Mouse (Mus musculus): ENCODE measurements at regions not wholly inside any gene's neighbourhood (a gene's known extent, or its start where the extent isn't known, plus 50 kb on each side); places are given as distances from the start of the nearest gene placed in this dataset.

- H3K4me3 ChIP-seq (ENCODE audit: insufficient read depth, poor library complexity, severe bottlenecking), result no peak overlapping the region
- H3K27me3 ChIP-seq (ENCODE audit: control insufficient read depth, insufficient read depth, insufficient read length), result no peaks in the 10 kb centered on the region
- no peaks in the 10 kb centered on the region for H3K79me2 ChIP-seq (ENCODE audit: control insufficient read depth, insufficient read depth)
- TF ChIP-seq FOSL1 (IDR thresholded peaks at IDR 0.05; ENCODE audit: insufficient read depth, low read length, poor library complexity, severe bottlenecking), result no peak
- no peak for TF ChIP-seq MYOD1 (IDR thresholded peaks at IDR 0.05; ENCODE audit: control insufficient read depth, insufficient read length, low read depth)
- TF ChIP-seq MYOG (IDR thresholded peaks at IDR 0.05; ENCODE audit: control insufficient read depth, extremely low read depth, insufficient read length), result no peak
- no peak for TF ChIP-seq USF1 (IDR thresholded peaks at IDR 0.05; ENCODE audit: low read depth)
- no peak for TF ChIP-seq CTCF (IDR thresholded peaks at IDR 0.05; ENCODE audit: control insufficient read depth, insufficient read depth, insufficient read length)
- no peak for TF ChIP-seq MAX (IDR thresholded peaks at IDR 0.05)
- no peaks in the 10 kb centered on the region for H3K79me3 ChIP-seq (ENCODE audit: low read depth)
- H3ac ChIP-seq (ENCODE audit: control insufficient read depth, insufficient read length, low read depth), result no peak overlapping the region
- no peaks in the 10 kb centered on the region for H3K36me3 ChIP-seq (ENCODE audit: control insufficient read depth, insufficient read depth)
Measured at GRCm38 (mm10) chr19:59687206-59687605, 229.0 kb downstream of the Emx2 start.

GRCm38 (mm10) chr19:59687681-59688080 lies 229.5 kb downstream of the Emx2 start:
- Histone ChIP-seq H3K36me3 (ENCODE audit: control insufficient read depth, insufficient read depth) (no peaks in the 10 kb centered on the region), H3K79me2 (ENCODE audit: control insufficient read depth, insufficient read depth) (no peaks in the 10 kb centered on the region), H3K4me3 (ENCODE audit: insufficient read depth, poor library complexity, severe bottlenecking) (no peak overlapping the region), H3K27me3 (ENCODE audit: control insufficient read depth, insufficient read depth, insufficient read length) (no peaks in the 10 kb centered on the region), H3K79me3 (ENCODE audit: low read depth) (no peaks in the 10 kb centered on the region), H3ac (ENCODE audit: control insufficient read depth, insufficient read length, low read depth) (no peak overlapping the region)
- TF ChIP-seq USF1 (IDR thresholded peaks at IDR 0.05; ENCODE audit: low read depth) (no peak), CEBPB (IDR thresholded peaks at IDR 0.05; ENCODE audit: low read depth) (no peak), FOSL1 (IDR thresholded peaks at IDR 0.05; ENCODE audit: insufficient read depth, low read length, poor library complexity, severe bottlenecking) (no peak), CTCF (IDR thresholded peaks at IDR 0.05; ENCODE audit: control insufficient read depth, insufficient read depth, insufficient read length) (no peak), MAX (IDR thresholded peaks at IDR 0.05) (no peak), MYOD1 (IDR thresholded peaks at IDR 0.05; ENCODE audit: control insufficient read depth, insufficient read length, low read depth) (no peak), MYOG (IDR thresholded peaks at IDR 0.05; ENCODE audit: control insufficient read depth, extremely low read depth, insufficient read length) (no peak)

GRCm38 (mm10) chr19:59691541-59692096 lies 233.4 kb downstream of the Emx2 start:
- Histone ChIP-seq H3K79me2 (ENCODE audit: control insufficient read depth, insufficient read depth) (no peaks in the 10 kb centered on the region), H3K4me3 (ENCODE audit: insufficient read depth, poor library complexity, severe bottlenecking) (no peak overlapping the region), H3ac (ENCODE audit: control insufficient read depth, insufficient read length, low read depth) (no peak overlapping the region), H3K27me3 (ENCODE audit: control insufficient read depth, insufficient read depth, insufficient read length) (no peaks in the 10 kb centered on the region), H3K79me3 (ENCODE audit: low read depth) (no peaks in the 10 kb centered on the region), H3K36me3 (ENCODE audit: control insufficient read depth, insufficient read depth) (no peaks in the 10 kb centered on the region)
- TF ChIP-seq USF1 (IDR thresholded peaks at IDR 0.05; ENCODE audit: low read depth) (no peak), MAX (IDR thresholded peaks at IDR 0.05) (no peak), FOSL1 (IDR thresholded peaks at IDR 0.05; ENCODE audit: insufficient read depth, low read length, poor library complexity, severe bottlenecking) (no peak), MYOG (IDR thresholded peaks at IDR 0.05; ENCODE audit: control insufficient read depth, extremely low read depth, insufficient read length) (no peak), MYOD1 (IDR thresholded peaks at IDR 0.05; ENCODE audit: control insufficient read depth, insufficient read length, low read depth) (no peak), CTCF (IDR thresholded peaks at IDR 0.05; ENCODE audit: control insufficient read depth, insufficient read depth, insufficient read length) (no peak), CEBPB (IDR thresholded peaks at IDR 0.05; ENCODE audit: low read depth) (no peak)

GRCm38 (mm10) chr19:59697628-59698027 lies 239.5 kb downstream of the Emx2 start:
- Histone ChIP-seq H3K27me3 (ENCODE audit: control insufficient read depth, insufficient read depth, insufficient read length) (no peaks in the 10 kb centered on the region), H3K79me2 (ENCODE audit: control insufficient read depth, insufficient read depth) (no peaks in the 10 kb centered on the region), H3K36me3 (ENCODE audit: control insufficient read depth, insufficient read depth) (no peaks in the 10 kb centered on the region), H3ac (ENCODE audit: control insufficient read depth, insufficient read length, low read depth) (no peak overlapping the region), H3K79me3 (ENCODE audit: low read depth) (no peaks in the 10 kb centered on the region), H3K4me3 (ENCODE audit: insufficient read depth, poor library complexity, severe bottlenecking) (no peak overlapping the region)
- no peak for TF ChIP-seq CEBPB (IDR thresholded peaks at IDR 0.05; ENCODE audit: low read depth)

GRCm38 (mm10) chr19:59700187-59700586 lies 242.0 kb downstream of the Emx2 start:
- Histone ChIP-seq H3K4me3 (ENCODE audit: insufficient read depth, poor library complexity, severe bottlenecking) (no peak overlapping the region), H3ac (ENCODE audit: control insufficient read depth, insufficient read length, low read depth) (no peak overlapping the region), H3K27me3 (ENCODE audit: control insufficient read depth, insufficient read depth, insufficient read length) (no peaks in the 10 kb centered on the region), H3K36me3 (ENCODE audit: control insufficient read depth, insufficient read depth) (no peaks in the 10 kb centered on the region), H3K79me2 (ENCODE audit: control insufficient read depth, insufficient read depth) (no peaks in the 10 kb centered on the region), H3K79me3 (ENCODE audit: low read depth) (no peaks in the 10 kb centered on the region)
- no peak for TF ChIP-seq MYOG (IDR thresholded peaks at IDR 0.05; ENCODE audit: control insufficient read depth, extremely low read depth, insufficient read length)
- no peak for TF ChIP-seq CEBPB (IDR thresholded peaks at IDR 0.05; ENCODE audit: low read depth)
- TF ChIP-seq USF1 (IDR thresholded peaks at IDR 0.05; ENCODE audit: low read depth), result no peak
- no peak for TF ChIP-seq FOSL1 (IDR thresholded peaks at IDR 0.05; ENCODE audit: insufficient read depth, low read length, poor library complexity, severe bottlenecking)
- no peak for TF ChIP-seq MAX (IDR thresholded peaks at IDR 0.05)
- no peak for TF ChIP-seq MYOD1 (IDR thresholded peaks at IDR 0.05; ENCODE audit: control insufficient read depth, insufficient read length, low read depth)
- no peak for TF ChIP-seq CTCF (IDR thresholded peaks at IDR 0.05; ENCODE audit: control insufficient read depth, insufficient read depth, insufficient read length)

- no peak for TF ChIP-seq CEBPB (IDR thresholded peaks at IDR 0.05; ENCODE audit: low read depth)
- TF ChIP-seq MYOD1 (IDR thresholded peaks at IDR 0.05; ENCODE audit: control insufficient read depth, insufficient read length, low read depth), result no peak
- no peak for TF ChIP-seq MAX (IDR thresholded peaks at IDR 0.05)
- no peak for TF ChIP-seq MYOG (IDR thresholded peaks at IDR 0.05; ENCODE audit: control insufficient read depth, extremely low read depth, insufficient read length)
- TF ChIP-seq CTCF (IDR thresholded peaks at IDR 0.05; ENCODE audit: control insufficient read depth, insufficient read depth, insufficient read length), result no peak
- TF ChIP-seq FOSL1 (IDR thresholded peaks at IDR 0.05; ENCODE audit: insufficient read depth, low read length, poor library complexity, severe bottlenecking), result no peak
- no peak for TF ChIP-seq USF1 (IDR thresholded peaks at IDR 0.05; ENCODE audit: low read depth)
- no peaks in the 10 kb centered on the region for H3K79me3 ChIP-seq (ENCODE audit: low read depth)
- H3ac ChIP-seq (ENCODE audit: control insufficient read depth, insufficient read length, low read depth), result no peak overlapping the region
- H3K36me3 ChIP-seq (ENCODE audit: control insufficient read depth, insufficient read depth), result no peaks in the 10 kb centered on the region
- H3K4me3 ChIP-seq (ENCODE audit: insufficient read depth, poor library complexity, severe bottlenecking), result no peak overlapping the region
- H3K79me2 ChIP-seq (ENCODE audit: control insufficient read depth, insufficient read depth), result no peaks in the 10 kb centered on the region
- no peaks in the 10 kb centered on the region for H3K27me3 ChIP-seq (ENCODE audit: control insufficient read depth, insufficient read depth, insufficient read length)
Measured at GRCm38 (mm10) chr19:59707106-59707505, 236.3 kb downstream of the Rab11fip2 start.
